Mouse (Mus musculus) embryo, embryonic 11 days (tissue): ENCODE measurements around the gene Nkiras2.
A peak's percentile ranks its signal among the peaks of the same experiment; 100 is the strongest.
"Not testable (repeated sequence)": the region's sequence is repeated elsewhere in the genome, so short reads cannot be mapped to it uniquely, and the experiment has no call there.

Experiments used
- DNase-seq: peaks from one replicate; pipeline ENCODE4 v3.0.0-alpha.2; 2015

The Nkiras2 gene

GRCm38 (mm10) chr11:100640159-100640906, 21.3 kb downstream of the Nkiras2 start:
- DNase-seq, result peak; percentile 84

GRCm38 (mm10) chr11:100643612-100644575, 24.9 kb downstream of the Nkiras2 start:
- no peak for DNase-seq

- DNase-seq, result peak; percentile 72
Measured at GRCm38 (mm10) chr11:100646265-100646664, 27.2 kb downstream of the Nkiras2 start.

GRCm38 (mm10) chr11:100648405-100648804, 29.4 kb downstream of the Nkiras2 start:
- no peak for DNase-seq

GRCm38 (mm10) chr11:100651205-100651604, 32.2 kb downstream of the Nkiras2 start:
- DNase-seq, result no peak

- DNase-seq, result no peak
Measured at GRCm38 (mm10) chr11:100651748-100652147, 32.7 kb downstream of the Nkiras2 start.

GRCm38 (mm10) chr11:100655589-100655988, 36.5 kb downstream of the Nkiras2 start:
- DNase-seq, result not testable (repeated sequence)

GRCm38 (mm10) chr11:100656458-100656857, 37.4 kb downstream of the Nkiras2 start:
- peak; percentile 36 for DNase-seq

- no peak for DNase-seq
Measured at GRCm38 (mm10) chr11:100659806-100660205, 40.8 kb downstream of the Nkiras2 start.

GRCm38 (mm10) chr11:100671049-100671448, 52.0 kb downstream of the Nkiras2 start:
- no peak for DNase-seq

GRCm38 (mm10) chr11:100671956-100672355, 52.9 kb downstream of the Nkiras2 start:
- no peak for DNase-seq

GRCm38 (mm10) chr11:100673169-100673568, 54.1 kb downstream of the Nkiras2 start:
- DNase-seq, result peak; percentile 59
